Mouse (Mus musculus): ENCODE measurements around the gene Vgll4.

- TF ChIP-seq CTCF (IDR thresholded peaks at IDR 0.05; ENCODE audit: borderline replicate concordance, extremely low read depth, insufficient read depth, insufficient read length) (no peak), POLR2A (IDR thresholded peaks at IDR 0.05; ENCODE audit: borderline replicate concordance, extremely low read depth, insufficient read depth, insufficient read length, poor library complexity, severe bottlenecking) (no peak)
These were observed 139.9 kb downstream of the Vgll4 start for GRCm38 (mm10) chr6:114829660-114830438.
